Mouse (Mus musculus) myocyte (in vitro differentiated cells): ENCODE results near the gene Ankrd34a.

Experiments used
- MAX ChIP-seq: IDR thresholded peaks from one replicate; pipeline ENCODE4 v1.6.1; 2011; ENCODE audit warnings: low read depth, mild to moderate bottlenecking, control low read depth
- MYOG ChIP-seq, 3 experiments: IDR thresholded peaks; one replicate each; pipeline ENCODE4 v1.6.1; 2011; ENCODE audit warnings: control low read depth in 2 of 3, low read depth in 2 of 3, mild to moderate bottlenecking in 2 of 3; ENCODE audit not compliant: insufficient read length in 2 of 3, control insufficient read depth in 1 of 3, insufficient read depth in 1 of 3
- POLR2A ChIP-seq: IDR thresholded peaks from one replicate; pipeline ENCODE4 v1.6.1; 2011; ENCODE audit warnings: low read depth, mild to moderate bottlenecking, control low read depth, moderate library complexity; ENCODE audit not compliant: insufficient read length
- SRF ChIP-seq: IDR thresholded peaks from one replicate; pipeline ENCODE4 v1.6.1; 2011; ENCODE audit warnings: low read depth; ENCODE audit not compliant: control insufficient read depth, insufficient read length

DNA sequence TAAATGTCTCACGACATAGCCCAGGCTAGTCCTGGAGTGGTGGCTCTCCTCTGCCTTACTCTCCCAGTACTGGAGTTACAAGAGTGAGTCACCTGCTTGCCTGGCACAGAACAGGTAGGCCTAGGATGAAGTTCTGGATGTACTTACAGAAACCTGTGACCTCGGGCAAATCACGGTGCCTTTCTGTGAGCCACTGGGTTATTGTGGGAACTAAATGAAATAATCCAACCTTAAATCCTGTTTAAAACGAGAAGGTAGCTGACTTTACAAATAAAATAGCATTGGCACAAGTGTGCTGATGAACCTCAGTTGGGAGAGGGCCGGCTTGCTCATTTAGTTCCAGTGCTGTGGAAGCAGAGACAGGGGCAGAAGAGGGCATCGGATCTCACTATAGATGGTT, 42.2 kb upstream of the Ankrd34a start:
- no peak for TF ChIP-seq POLR2A
- no peak for TF ChIP-seq SRF
- TF ChIP-seq MYOG (IDR thresholded peaks at IDR 0.05; ENCODE audit: control insufficient read depth in 1 of 3, insufficient read depth in 1 of 3, insufficient read length in 2 of 3, low read depth in 2 of 3), result no peak
- no peak for TF ChIP-seq MAX
